Mouse (Mus musculus) thymus, postnatal 36 days (tissue): ENCODE results near the gene Calm5.
"Not testable (repeated sequence)": the region's sequence is repeated elsewhere in the genome, so short reads cannot be mapped to it uniquely, and the experiment has no call there.

Experiments used
- DNase-seq, 2 experiments: peaks; one replicate each; pipeline ENCODE4 v3.0.0; 2022; ENCODE audit warnings: mixed read lengths in 2 of 2

Calm5 gene

DNA sequence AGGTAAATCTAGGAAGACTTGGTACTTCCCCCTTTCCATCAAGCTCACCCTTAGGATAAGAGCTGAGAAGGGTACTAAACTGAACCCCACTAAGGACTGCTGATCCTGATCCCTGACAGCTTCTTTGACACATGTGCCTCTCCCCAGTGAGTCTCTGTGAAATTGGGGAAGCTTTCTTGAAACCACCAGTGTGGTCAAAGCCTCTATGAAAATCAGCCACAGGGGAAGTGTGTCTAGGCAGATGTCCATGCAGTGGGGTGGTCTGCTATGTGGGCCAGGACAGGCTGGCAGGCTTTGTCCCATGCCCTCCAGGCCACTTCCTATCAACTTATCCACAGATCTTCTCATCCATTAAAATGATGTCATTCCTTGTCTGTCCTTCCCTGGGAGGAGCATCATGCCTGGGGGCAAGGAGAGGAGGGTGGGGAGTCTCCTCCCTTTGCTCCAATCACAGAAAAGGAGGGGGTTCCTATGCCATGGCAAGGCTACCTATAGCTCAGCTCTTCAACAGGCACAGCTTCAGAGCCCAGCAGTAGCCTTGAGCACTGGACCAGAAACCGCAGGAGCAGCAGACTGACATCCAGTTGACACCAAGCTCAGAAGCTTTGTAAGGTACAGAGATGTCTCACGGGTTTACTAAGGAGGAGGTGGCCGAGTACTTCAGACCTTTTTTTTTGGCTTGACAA, at the start of gene Calm5:
TSS of gene Calm5 (plus strand) at position 526 of the 686 bp plus-strand sequence.
- not testable (repeated sequence) for DNase-seq

GRCm38 (mm10) chr13:3804186-3804585, 49.8 kb upstream of the Calm5 start, which contains the start of gene Calml3:
Gene Calml3 (minus strand): TSS chr13:3804316.
- DNase-seq = no peak

DNA sequence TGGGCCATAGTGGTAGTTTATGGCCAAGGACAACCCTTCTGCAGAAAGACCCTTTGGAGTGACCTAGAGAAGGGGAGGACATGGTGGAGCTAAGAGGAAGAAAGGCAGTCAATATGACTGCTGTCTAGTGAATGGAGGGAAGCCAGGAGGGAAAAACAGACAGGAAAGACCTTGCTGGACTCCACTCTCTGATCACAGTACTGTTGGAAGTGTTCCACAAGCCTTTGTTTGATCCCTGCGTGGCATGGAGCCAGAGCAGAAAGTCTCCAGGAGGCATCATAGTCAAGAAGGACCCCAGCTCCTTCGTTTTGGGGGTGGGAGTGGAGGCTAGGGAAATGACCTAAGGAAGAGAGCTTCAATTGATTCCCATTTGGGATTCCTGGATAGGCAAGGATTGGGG, 48.8 kb upstream of the Calm5 start:
- no peak for DNase-seq

DNA sequence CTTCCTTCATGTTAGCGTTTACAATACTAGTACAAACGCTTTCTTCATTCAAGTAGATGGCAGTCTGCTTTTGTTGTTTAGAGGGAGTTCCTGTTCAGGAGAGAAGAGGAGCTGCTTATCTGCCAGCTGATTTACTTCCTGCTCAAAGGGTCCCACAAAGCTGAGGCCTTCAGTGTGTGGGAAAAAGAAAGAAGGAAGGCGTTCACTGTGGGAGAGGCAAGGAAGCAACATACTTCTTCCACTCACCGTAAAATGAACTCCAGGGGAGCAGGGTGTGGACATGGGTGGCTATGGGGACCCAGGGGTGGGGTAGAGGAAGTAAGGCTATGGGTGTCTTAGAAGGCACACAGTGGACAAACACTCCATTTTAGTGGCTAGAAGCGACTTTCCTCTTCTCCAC, 48.3 kb upstream of the Calm5 start:
- no peak for DNase-seq

DNA sequence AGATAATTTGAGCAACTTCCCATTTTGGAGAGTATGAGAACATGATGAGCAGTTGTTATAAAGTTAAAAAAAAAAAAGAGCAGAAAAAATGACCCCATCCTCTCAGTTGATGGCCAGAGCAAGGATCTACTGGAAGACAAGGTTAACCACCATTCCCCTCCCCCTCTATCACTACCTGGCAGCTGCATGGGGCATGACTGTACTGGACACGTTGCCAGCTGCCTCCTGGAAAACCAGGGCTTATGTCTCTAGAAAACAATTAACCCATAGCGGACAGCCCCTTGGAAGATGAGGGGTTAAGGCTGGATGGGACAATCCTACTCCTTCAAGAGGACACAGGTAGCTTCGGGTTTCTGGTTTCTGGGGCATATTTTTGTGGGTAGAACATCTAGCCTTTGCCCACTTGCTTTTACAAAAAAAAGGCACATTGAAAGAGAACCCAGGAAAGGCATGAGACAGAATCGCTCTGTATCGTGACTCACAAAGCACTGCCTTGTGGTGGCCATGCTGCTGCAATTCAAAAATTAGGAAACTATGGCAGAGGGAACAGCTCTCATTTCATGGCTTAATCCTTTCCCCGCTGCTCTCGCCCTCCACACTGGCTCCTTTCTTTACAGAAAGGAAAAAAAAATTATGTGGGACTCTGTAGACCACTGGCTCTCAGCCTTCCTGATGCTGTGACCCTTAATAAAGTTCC, 46.7 kb upstream of the Calm5 start:
- no peak for DNase-seq

DNA sequence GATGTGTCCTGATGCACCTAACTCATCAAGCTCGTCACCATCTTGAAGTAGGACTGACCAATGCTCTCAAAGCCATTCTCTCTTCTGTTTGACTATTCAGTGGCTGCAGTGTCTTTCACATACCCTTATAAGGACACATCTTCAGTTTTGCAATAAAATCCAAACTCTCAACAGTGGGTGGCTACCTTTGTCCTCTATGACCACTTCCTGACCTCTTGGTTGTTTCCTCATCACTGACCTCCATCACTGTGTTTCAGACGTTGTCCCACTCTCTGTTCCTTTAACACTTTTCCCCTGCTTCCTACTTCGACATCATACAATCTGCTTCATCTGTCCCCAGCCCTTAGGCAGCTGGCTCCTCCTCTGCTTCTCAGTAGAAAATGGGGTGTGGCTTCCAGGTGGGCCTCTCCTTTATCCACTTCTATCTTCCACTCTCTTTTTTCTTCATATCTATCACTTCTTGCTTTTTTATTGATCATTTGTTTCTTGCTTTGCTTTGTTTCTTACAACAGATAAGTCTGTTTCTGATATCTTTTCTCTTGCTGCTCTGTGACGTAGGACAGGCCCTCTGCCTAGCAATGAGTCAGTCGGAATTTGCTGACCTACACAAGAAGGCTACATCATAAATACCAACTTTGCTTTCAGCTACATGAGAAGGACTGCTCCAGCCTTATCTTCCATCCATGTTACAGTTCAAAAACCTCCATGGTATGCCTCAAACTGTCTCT, 35.8 kb upstream of the Calm5 start:
- DNase-seq = no peak

- no peak for DNase-seq
These were observed 35.3 kb upstream of the Calm5 start for GRCm38 (mm10) chr13:3818740-3819076.

GRCm38 (mm10) chr13:3822105-3822504, 31.9 kb upstream of the Calm5 start:
- no peak for DNase-seq

- no peak for DNase-seq
These were observed 28.2 kb upstream of the Calm5 start for GRCm38 (mm10) chr13:3825726-3826125.

DNA sequence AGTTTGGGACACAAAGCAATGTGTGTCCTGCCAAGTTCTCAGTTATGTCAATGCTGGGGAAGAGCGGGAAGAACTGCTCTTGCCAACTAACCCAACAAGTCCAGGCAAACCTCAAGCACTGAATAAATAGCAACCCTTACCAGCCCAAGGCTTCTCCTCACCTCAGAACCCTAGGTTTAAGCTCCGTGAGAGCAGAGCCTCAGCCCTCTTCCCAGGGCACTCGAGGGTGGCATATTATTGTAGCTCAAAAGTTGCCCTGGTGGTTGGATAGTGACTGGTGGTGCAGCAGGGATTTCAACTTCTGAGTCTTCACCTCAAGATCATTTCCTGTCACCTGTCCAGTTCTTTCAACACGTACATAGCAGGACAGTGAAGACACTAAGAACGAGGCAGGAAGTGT, 22.4 kb upstream of the Calm5 start:
- no peak for DNase-seq

- no peak for DNase-seq
These were observed 22.0 kb upstream of the Calm5 start for GRCm38 (mm10) chr13:3831994-3832393.

DNA sequence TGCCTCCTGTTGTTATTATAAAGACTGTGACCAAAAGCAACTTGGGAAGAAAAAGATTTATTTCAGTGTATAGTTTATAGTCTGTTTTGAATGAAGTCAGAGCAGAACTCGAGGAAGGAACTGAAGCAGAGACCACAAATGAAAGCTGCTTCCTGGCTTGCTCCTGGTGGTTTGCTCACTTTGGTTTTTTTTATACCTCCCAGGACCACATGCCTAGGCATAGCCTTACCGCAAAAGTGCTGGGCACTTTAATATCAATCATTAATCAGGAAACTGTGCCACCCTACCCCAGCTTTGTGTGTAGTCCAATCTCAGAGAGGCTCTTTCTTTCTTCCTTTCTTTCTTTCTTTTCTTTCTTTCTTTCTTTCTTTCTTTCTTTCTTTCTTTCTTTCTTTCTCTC, 21.5 kb upstream of the Calm5 start:
- no peak for DNase-seq

DNA sequence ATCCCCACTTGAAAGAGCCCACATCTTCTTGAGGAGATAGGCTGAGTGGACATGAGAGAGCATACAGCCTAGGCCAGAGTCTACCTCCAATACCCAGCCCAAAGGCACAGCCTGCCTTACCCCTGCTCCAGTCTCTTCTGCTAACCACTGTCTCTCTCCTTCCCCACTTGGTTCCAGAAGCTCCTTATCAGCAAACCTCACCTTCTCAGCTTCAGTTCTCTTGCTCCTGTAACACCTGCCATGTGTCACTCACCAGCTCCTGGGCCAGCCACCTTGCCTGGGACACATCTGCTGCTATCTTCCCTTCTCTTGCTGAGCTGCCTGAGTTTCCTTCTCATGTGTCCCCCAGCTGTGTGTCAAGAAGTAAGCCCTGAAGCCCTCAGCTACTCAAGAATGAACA, 20.3 kb upstream of the Calm5 start:
- not testable (repeated sequence) for DNase-seq

DNA sequence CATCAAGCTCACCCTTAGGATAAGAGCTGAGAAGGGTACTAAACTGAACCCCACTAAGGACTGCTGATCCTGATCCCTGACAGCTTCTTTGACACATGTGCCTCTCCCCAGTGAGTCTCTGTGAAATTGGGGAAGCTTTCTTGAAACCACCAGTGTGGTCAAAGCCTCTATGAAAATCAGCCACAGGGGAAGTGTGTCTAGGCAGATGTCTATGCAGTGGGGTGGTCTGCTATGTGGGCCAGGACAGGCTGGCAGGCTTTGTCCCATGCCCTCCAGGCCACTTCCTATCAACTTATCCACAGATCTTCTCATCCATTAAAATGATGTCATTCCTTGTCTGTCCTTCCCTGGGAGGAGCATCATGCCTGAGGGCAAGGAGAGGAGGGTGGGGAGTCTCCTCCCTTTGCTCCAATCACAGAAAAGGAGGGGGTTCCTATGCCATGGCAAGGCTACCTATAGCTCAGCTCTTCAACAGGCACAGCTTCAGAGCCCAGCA, 16.6 kb upstream of the Calm5 start, which contains the start of gene Calm4:
TSS of gene Calm4 (plus strand) at position 446 of the 496 bp plus-strand sequence.
- DNase-seq = not testable (repeated sequence)

- not testable (repeated sequence) for DNase-seq
These were observed 13.3 kb upstream of the Calm5 start for GRCm38 (mm10) chr13:3840662-3841061.

DNA sequence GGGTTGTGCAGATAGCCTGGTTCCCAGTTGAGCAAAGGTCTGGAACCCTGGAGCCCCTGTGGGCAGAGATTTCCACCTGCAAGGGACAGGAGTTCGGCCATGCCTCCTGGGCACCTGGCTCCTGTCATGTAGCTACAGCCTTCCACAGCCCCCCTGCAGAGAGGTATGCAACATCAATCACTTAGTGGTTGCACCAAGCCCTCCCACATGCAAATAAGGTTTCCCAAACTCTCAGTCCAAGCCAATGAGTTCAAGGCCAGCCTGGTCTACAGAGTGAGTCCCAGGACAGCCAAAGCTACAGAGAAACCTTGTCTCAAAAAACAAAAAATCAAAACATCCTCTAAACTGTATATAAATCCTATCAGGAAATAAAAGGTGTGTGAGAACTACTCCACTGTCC, 3.6 kb upstream of the Calm5 start:
- DNase-seq = no peak

DNA sequence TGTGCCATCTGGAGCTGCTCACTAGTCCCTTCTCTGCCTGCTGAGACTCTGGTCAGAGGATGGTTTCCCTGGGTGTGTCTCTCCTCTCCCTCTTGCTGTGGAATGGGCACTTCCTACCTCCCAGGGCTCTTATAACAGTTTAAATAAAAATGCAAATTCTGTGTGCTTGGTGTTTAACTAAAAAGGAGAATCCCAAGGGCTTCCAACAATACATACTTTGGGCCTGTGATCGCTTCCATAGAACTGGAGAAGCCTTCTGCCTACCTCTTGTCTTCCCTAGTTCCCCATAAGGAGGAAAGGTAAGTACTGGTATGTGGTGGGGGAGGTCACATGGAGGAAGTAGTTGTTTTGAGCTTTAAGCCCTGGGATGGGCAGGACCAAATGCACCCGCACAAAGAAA, 883 bp downstream of the Calm5 start:
- DNase-seq = no peak

- DNase-seq = no peak
These were observed 2.3 kb downstream of the Calm5 start for GRCm38 (mm10) chr13:3856252-3856651.

DNA sequence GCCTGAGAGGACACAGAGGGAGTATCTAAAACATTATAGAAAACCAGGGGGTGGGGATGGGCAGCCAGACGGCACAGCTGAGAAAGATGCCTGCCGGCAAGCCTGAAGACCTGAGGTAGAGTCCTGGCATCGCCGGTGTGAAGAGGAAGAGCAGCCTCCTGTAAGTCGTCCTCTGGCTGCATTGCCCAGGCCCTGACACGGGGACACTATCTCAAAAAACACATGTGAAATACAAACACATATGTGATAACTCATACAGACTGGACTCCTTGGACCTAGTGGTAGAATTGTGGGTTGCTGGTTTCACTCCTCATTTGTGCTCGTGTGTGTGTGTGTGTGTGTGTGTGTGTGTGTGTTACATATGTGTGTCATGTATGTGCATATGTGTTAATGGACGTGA, 7.3 kb downstream of the Calm5 start:
- no peak for DNase-seq

- no peak for DNase-seq
These were observed 8.4 kb downstream of the Calm5 start for GRCm38 (mm10) chr13:3862325-3862724.

DNA sequence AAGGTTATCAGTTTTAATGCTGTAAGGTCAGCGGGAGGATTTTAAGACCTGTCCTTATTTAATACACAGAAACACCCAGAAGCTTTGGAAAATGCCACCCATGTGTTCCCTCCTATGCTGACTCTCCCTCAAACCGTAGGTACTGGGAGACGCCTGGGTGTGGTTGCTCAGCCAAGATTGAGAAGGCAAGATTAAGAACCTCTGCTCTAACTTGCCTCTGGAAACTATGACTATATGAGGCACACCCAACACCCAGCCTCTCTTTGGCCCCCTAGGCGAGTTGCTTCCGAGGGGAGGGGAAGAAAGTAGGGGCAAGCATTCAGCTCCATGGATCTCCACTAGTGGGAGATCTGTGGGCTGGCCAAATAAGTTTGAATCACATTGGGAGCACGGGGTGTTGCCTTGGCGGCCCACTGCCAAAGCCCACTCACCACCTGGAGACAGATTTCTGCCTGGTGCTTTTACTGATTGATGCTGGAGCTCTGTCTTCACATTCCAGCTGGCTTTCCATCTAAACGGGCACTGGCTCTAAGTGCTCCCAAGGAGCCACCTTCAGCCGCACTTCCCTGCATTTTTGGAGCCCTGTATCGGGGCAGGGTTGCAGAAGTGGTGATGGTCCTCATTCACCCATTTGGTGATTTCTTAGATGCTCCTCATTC, 9.1 kb downstream of the Calm5 start:
- DNase-seq = no peak

- no peak for DNase-seq
These were observed 11.8 kb downstream of the Calm5 start for GRCm38 (mm10) chr13:3865648-3866354.
